Mouse (Mus musculus): ENCODE measurements around the gene Pgpep1.

Gene Pgpep1

DNA sequence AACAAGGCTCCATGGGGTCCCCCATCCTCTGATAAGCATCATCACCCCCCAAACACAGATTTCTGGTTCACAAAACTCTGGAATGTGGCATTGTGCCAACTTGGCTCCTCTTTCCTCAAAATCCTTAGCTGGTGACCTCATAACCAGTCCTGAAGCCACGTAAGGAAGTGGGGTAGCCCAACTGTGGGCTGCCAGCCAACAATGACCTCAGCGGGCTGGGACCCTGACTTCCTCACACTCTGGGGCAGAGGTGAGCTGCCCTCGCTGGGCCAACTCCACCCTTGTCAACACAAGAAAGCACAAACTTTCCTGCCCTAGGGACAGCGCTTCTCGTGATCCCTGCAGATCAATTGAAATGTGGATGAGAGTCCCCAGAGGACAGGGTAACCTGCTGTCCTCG is 26.1 kb downstream of the Pgpep1 start:
- in situ Hi-C loops (cut with MboI) = no loop called here

DNA sequence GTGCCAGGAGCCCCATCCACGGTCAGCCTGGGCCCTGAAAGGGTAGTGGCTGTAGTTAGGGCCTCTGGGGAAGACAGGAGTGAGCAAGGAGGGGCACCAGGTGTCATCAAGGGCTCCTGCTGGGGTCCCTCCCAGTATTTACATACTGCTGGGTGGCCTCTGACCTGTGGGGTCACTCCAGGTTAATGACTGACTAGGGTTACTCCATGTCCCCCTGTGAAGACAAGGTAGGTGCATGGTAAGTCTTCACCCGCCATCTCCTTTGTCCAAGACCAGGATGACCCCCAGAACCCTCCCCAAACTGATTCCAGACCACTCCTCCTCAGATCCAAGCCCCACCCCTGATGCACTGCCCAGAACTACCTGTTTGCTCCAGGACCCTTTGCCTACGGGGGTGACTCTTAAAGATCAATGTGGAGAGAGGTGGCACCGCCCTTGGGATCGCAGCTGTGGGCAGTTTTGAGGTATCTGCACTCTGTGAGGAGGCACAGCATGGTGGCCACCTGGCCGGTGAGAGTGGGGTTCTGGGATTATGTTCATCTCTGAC is 27.8 kb downstream of the Pgpep1 start, which contains the start of gene Gdf15:
Gdf15 (minus strand) TSS at position 111 of the 547 bp plus-strand sequence.
- in situ Hi-C loops (cut with MboI) = no loop called here

DNA sequence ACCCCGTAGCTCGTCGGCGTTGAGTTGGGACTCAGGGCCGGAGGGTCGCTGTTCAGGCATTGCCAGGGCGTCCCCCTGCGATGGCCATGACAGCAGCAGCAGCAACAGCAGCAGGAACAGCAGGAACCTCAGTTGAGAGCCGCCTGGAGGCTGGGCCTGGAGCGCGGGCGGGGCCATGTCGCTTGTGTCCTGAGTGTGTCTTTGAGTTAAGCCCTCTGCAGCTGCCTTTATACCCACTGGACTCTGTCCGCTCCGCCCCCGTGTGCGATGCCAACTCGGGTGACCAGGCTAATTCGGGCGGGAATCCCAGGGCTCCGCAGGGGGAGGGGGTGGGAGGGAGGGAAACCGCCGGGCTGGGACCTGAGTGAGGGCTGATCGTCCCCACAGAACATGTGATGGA is 28.8 kb downstream of the Pgpep1 start:
- in situ Hi-C loops (cut with MboI) = no loop called here

DNA sequence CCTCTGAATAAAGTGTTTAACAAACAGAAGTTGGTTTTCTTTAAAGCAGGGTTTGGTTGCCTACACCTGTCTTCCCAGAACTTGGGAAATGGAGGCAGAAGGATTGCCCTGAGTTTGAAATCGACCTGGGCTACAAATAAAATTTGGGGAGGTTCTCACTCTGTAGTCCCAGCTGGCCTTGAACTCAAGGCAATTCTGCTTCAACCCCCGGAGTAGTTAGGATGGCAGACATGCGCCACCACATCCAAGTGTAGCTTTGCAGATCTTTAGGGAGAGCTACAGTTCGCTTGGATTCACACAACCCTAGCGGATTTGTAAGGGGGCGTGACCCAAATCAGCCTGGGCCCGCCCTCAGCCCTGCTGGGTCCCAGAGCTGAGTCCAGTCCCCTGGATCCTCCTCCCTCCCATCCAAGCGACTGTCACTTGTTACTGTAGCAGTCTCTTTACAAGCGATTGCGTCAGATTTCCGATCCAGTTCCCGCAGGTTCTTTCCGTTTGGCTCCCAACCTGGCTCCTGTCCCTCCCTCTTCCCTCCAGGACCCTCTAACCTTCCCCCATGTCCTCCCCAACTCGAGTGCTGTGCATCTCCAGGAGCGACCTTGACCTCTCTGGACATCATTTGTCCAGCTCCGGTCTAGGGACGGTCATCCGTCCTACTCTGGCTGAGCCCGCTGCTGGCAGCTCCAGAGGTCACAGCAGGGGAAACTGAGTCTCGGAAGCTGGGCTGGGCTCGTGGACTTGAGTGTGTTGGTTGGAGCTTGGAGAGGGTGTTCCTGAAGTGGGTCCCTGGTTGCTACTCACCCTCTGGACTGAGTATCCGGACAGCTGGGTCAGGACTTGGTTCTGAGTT is 29.4 kb downstream of the Pgpep1 start:
- in situ Hi-C loops (cut with MboI) = no loop called here

DNA sequence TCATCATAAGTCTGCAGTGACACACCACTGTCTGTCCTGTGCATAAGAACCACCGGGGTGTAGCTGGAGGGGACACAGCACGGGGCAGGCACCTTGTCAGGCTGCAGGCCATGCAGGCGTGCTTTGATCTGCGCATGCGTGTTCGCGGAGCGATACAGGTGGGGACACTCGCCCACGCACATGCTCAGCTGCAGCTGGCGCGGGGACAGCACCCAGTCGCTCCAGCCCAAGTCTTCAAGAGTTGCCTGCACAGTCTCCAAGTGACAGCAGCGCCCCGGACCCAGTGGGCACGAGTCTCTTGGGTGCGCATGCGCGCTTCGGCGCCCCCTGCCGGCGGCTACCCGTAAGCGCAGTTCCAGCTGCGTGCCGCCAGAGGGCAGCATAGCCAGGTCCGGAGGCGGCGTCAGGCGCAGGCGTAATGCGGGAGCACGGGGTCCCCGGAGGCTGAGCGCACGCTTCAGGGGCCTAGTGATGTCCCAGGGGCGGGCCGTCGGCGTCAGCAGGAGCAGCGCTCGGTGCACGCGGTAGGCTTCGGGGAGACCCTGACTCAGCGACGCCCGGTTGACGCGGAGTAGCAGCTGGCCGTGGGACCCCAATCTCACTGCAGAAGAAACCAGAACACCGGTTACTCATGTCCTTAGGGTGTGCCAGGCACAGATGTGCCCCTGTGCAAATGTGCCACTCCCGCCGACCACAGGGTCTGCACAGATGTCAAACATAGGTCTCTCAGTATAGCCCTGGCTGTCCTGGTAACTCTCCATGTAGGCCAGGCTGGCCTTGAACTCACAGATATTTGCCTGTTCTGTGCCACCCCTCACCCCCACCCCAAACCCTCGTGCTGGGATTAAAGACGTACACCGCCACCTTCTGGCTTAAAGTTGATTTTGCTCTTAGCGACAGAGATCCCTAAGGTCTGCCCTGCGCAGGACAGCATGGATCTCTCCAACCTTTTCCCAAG is 30.3 kb downstream of the Pgpep1 start:
- in situ Hi-C loops (cut with MboI) = no loop called here

DNA sequence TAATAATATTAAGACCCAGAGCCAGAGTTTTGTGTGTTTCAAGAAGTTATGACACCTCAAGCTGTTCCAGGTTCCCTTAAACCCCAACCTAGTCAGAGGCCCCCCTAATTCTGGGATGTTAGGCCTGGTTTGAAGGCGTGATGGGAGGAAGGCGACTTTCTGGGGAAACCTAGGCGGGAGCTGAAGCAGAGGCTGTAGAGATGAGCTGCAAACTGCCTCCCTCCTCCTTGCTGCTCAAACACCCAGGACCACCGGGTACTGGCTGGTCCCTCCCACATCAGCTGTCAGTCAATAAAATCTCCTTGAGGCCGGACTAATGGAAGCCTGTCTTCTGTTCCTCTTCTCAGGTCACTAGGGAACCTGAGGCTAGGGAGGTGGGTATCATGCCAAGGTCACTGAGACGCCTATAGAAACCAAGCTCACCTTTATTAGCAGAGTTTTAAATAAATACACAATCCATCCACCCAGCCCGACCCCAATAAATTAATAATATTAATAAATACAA is 31.1 kb downstream of the Pgpep1 start:
- in situ Hi-C loops (cut with MboI) = no loop called here

DNA sequence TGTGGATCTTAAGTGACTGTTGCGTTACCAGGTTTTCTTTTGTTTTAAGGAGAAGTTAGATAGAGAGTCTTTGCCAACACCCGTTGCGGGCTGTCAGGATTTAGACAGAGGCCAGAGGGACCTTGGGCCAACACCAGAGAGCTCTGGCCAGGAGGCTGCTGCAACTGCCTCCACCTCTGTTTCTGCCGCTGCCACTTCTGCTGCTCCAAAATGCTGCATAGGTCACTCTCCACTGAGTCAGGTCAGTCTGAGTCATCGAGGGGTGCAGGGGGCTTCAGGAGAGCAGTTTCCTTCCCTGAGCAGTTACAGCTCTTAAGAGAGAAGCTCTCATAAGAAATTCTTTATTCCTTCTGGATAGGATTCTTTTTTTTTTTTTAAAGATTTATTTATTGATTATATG is 33.1 kb downstream of the Pgpep1 start:
- in situ Hi-C loops (cut with MboI) = no loop called here

DNA sequence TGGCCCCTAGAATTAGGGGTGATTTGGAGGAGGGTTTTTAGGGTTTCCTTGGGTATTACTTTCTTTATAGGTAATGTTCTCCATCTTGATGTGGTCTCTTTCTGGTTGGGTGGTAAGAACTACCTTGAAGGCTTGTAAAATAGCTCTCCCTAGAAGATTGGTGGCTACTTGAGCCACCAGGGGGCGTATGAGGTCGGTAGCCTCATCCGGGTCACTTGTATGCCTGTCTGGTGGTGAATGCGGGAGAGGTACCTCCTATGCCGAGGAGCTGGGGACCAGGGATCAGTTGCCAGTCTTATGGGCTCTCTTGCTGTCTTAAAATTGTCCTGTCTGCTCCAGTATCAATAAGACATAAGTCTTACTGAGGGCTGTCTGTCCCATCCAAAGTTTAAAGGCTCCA is 35.1 kb downstream of the Pgpep1 start:
- in situ Hi-C loops (cut with MboI) = no loop called here

DNA sequence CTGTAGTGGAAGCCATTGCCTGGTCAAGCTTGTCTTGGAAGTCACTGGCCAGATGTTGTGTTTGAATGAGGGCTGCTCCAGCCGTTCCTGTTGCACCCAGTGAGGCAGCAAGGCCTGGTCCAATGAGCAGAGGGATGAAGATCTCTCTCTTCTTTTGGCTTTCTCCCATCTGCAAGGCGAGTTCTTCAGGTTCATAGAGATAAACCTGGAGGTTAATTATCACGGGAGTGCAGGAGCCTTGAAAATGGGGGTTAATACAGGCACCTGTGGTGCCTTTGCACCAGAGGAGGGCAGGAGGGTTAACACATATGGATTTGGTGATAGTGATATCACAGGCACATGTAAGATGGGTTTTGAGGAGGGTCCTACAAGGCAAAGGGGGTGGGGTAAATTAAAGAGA is 38.0 kb downstream of the Pgpep1 start:
- in situ Hi-C loops (cut with MboI) = no loop called here

DNA sequence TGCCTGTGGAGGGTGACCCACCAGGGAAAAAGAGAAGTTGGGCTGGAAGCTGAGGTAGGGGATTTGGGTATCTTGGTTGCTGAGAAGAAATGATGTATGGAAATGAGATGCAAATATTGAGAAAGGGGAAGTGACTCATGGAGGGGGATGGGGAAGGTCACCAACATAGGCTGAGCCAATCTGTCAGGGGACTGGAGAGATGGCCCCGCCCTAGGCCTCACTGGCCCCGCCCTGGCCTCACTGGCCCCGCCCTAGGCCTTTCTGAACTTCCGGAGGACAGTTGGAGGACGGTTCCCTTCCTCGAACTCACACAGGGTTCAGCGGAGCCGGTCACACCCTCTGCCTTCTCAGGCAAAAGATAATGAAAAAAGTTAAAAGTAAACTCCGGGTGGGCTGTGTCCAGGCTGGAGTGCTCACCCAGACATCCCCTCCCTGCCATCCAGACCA is 41.3 kb downstream of the Pgpep1 start:
- in situ Hi-C loops (cut with MboI) = no loop called here

DNA sequence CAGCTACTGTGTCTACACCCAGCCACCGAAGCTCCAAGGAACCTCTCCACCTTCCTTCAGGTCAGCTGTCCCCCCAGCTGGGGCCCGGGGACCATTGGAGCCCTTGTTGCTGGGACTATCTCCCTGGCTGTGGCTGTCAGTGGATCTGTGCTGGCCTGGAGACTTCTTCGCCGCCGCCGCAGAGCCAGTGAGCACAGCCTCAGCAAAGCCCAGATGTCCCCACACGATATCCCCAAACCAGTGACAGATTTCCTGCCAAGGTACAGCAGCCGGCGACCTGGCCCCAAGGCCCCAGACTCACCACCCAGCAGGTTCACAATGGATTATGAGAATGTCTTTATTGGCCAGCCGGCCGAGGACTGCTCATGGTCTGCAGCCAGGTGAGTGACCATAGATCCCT is 42.2 kb downstream of the Pgpep1 start:
- in situ Hi-C loops (cut with MboI) = no loop called here

DNA sequence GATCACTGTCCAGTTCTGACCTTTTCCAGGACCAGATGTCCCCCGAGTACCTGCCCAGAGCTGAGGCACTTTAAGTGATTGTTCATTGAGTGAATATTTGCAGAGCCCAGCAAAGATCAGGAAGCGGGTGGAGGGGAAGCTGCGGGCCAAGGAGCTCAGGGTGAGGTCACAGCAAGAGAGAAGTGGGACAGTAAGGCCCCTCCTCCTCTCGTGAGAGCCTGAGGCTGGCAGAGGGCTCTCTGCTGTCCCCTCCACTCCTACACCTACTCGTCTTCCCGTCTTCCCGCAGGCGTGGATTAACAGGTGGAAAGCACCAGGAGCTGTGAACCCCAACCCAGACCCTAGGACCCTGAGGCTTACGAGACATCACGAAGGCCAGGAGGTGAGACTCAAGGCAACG is 43.5 kb downstream of the Pgpep1 start:
- in situ Hi-C loops (cut with MboI) = no loop called here

DNA sequence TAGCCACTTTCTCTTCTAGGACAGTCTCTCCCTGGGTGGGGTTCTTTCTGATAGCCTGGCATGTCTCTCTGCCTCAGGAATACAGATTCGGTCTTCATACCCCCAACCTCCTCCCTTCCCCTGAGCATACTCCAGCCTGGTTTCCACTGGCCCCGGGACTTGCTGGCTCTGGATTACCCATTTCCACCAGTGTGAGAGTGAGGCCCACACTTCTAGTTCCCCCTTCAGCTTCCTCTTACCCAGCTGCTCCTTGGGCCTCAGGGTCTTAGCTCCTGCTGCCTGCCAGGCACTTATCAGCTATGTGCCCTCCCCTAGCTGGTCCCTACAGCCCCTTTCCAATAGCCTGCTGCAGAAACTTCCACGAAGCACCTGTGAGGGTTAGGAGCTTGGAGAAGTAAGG is 44.3 kb downstream of the Pgpep1 start, which contains the start of gene Lrrc25:
Lrrc25 (plus strand) TSS at position 262 of the 400 bp plus-strand sequence.
- in situ Hi-C loops (cut with MboI) = no loop called here

DNA sequence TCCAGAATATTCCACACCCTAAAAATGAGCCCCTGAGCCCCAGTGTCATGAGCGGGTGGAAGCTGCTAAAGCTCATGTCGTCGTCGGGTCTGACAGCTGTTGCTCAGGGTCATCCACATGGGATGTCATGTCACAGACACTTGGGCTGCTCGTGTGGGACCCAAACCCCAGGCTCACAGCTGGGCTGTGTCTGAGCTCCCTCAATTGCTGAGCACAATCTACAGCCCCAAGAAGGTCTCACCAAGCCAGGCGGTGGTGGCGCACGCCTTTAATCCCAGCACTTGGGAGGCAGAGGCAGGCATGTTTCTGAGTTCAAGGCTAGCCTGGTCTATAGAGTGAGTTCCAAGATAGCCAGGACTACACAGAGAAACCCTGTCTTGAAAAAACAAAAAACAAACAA is 44.9 kb downstream of the Pgpep1 start:
- in situ Hi-C loops (cut with MboI) = no loop called here

DNA sequence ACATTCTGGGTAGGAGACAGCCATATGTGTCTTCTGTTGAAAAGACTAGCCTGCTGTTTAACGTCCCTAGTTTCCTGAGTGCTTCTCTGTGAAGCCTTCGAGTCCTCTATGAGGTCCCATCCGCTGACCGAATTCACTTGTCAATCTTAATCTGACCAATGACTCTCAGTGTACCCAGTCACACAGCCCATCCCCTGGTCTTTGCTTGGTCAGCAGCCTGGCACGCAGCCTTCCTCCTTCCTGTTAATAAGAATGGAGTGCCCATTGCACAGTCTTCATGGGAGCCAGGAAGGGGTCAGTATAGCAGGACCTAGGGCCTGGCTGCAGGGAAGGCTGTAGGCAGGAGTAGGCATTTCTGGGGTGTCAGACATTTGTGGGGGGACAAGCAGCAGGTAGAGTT is 45.7 kb downstream of the Pgpep1 start:
- in situ Hi-C loops (cut with MboI) = no loop called here

DNA sequence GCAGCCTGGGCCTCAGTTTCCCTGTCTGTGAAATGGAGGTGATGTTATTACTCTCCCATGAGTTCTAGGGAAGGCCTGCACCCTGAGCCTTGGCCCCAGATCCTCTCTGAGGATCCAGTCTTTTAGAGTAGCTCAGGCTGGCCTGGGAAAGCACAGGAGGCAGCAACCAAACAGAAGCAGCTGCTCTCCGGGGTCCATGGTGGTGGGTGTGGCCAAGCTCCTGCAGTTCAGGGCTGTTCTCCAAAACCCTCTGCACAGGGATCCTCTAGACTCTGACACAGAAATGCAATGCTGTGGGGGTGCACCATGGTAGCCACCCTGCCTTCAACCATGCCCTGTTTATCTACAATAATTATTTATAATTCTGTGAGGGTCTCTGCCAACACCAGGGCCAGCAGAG is 46.4 kb downstream of the Pgpep1 start:
- in situ Hi-C loops (cut with MboI) = no loop called here

DNA sequence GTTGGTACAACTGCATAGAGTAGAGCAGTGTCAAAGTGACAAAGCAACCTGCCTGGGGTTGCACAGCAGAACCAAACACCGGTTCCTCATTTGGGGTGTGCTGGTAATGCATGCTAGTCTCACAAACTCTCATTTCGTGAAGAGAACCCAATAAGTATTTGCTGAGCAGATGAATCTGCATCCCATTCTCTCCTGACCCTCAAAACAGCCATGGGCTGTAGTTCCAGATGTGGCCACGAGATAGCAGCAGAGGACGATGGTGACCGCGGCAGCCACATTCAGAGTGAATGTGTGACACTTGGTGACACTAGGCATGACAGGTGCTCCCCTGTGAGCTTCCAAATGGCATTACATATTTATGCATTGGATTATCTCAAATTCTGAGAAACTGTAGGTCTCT is 48.3 kb downstream of the Pgpep1 start:
- in situ Hi-C loops (cut with MboI) = no loop called here

DNA sequence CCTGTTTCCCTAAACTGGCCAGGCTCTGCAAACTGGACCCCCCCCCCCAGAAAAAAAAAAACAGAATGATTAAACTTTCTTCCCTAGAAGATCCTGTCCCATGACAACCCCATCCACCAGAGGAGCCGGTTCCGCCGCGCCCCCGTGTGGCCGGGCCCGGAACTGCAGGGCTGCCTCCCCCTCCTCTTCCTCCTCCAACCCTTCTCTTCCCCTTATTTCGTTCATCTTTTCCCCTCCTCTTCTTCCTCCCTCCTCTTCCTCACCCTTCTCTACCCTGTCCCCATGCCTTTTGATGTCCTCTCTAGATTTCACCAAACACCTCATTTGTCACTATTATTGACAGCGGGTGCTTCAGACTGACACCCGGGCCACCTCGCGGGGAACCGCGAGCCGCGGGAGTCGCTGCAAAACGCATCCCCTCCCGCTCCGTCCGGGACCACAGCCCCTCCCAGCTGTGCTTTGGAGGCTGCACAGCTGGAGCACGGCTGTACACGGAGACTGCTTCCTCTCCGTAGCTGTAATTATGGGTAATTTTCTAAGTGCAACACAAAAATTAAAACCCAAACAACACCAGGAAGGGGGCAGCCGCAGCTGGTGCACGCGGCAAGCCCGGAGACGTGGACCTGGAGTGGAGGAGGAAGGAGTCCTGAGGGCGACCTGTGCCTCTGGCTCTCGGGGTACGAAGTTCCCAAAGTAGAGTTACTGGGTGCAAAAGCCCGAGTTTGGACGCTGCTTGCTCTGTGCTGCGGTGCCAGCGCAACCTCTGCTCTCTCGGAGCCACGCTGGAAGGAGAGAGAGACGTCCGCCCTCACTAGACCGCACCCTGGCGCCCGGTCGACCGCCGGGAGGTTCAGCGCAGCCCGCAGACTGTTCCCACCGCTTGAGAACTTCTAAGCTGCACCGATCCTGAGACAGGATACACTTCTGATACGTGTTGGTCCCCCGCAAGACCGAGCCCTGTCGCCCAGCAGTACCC is 49.1 kb downstream of the Pgpep1 start:
- in situ Hi-C loops (cut with MboI) = no loop called here

DNA sequence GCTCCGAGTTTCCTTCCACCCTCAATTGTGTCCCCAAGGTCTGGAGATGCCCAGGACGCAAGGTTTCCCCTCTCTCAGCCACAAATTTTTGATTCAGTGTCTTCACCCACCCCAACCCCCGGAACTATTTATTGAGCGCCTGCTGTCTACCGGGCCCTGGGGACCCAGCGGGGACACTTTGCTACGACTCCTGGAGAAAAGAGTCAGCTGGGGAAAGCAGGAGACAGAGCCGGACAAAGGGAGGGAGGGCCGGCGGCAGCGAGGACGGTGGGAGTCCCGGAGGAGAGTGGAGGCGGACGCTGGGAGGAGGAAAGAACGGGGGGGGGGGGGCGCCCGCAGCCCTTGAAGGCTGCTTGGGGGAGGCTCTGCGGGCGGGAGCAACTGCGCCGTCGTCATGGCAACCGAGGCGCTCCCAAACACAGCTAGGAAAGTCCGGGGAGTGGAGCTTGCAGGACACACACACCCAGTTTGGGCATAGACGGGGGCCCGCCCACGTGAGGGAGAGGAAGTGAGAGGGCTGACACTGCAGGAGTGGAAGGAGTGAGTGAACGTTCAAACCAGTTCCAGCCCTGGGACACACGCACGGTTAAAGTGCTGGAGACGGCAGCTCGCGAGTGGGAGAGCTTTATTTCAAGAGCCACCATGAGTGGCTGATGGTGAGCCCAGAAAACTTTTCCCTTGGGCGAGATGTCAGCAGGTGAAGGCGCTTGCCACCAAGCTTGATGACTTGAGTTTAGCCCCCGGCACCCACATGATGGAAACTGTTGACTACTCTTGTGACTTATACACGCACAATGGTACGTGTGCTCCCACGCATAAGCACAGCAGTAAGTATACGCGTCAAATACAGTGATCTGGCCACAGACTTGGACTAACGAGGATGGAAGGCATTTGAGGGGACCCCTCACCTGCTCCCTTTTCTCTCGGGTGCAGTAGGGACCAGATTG is 50.1 kb downstream of the Pgpep1 start:
- in situ Hi-C loops (cut with MboI) = no loop called here

DNA sequence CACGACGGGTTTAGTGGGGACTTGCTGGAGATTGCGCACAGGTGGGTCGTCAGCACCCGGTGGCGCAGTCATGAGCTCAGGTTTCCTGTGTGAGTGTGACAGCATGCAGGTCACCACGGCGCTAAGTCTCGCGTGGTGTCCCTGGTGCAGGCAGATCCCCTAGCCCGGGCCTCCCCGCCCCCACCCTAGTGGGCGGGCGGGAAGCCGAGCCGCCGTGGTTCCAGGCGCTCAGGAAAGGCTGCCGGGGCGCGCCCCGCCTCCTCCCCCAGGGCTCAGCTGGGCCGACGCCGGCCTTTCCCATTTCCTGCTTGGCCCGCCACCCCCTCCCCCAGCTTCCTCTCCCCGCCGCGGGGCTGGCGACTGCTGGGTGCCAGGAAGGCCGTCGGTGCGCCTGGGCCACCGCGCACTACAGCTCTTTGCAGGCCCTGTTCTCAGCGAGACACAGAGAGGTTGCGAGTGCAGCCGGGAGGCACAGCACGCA is 50.8 kb downstream of the Pgpep1 start:
- in situ Hi-C loops (cut with MboI) = no loop called here

All from mature B cell (primary cell).